Mouse (Mus musculus) macrophage (primary cell): Measurements from ENCODE around the gene Prss50. TPM values are rescaled to one million over a fixed set of nuclear protein-coding genes. Genes with fewer than 3 reads are reported as not detected.

ENCODE experiments used
- H3K27ac ChIP-seq: fragments of 350-480 bp; formaldehyde crosslinking; 2 replicates; pipeline ENCODE4 v1.9.0; 2021
- H3K36me3 ChIP-seq: fragments of 350-480 bp; formaldehyde crosslinking; 2 replicates; pipeline ENCODE4 v1.9.0; 2021; ENCODE audit errors: inconsistent target
- H3K4me3 ChIP-seq: fragments of 350-480 bp; formaldehyde crosslinking; 2 replicates; pipeline ENCODE4 v1.9.0; 2021; ENCODE audit errors: inconsistent target
- H3K79me2 ChIP-seq: fragments of 350-480 bp; formaldehyde crosslinking; 2 replicates; pipeline ENCODE4 v1.9.0; 2021; ENCODE audit errors: inconsistent target
- WGBS: methylation state at CpG from one replicate; pipeline ENCODE4 v1.1.7; 2026; ENCODE audit warnings: inconsistent platforms; ENCODE audit not compliant: missing documents; 5-methylcytosine and 5-hydroxymethylcytosine counted together
- polyA plus RNA-seq: library from polyadenylated mRNA; stranded (reverse); fragments of 250-400 nt; gene quantifications from 3 replicates; pipeline ENCODE4 v1.2.4, GENCODE M21; 2018; ENCODE audit warnings: inconsistent platforms

The Prss50 gene
- polyA plus RNA-seq, 1 experiment from 2014 or later = not detected

DNA sequence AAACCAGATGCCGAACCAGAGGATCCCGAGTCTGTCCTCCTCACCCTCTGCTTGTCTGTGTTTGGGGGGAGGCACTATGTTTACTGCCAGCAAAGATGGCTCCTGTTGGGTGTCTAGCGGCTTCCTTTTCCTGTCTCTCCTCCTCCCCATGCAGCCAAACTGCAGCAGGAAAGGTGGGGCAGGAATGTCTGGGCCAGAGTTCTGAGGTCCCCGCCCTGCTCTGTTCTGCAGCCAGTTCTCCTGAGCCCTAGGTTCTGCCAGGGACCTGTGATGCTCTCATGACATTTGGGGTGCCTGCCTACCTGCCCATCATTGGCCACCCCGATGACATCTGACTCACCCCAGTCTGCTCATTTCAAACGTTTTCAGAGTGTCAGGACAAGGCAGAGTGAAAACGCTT, 24.2 kb downstream of the Prss50 start:
- Histone ChIP-seq H3K27ac (no peak overlapping the region), H3K36me3 (no peaks in the 10 kb centered on the region; the same call in 1 of the 2 replicates), H3K4me3 (no peak overlapping the region), H3K79me2 (no peaks in the 10 kb centered on the region)
- 86% methylated on average over 7 of the region's 7 CpGs for WGBS

DNA sequence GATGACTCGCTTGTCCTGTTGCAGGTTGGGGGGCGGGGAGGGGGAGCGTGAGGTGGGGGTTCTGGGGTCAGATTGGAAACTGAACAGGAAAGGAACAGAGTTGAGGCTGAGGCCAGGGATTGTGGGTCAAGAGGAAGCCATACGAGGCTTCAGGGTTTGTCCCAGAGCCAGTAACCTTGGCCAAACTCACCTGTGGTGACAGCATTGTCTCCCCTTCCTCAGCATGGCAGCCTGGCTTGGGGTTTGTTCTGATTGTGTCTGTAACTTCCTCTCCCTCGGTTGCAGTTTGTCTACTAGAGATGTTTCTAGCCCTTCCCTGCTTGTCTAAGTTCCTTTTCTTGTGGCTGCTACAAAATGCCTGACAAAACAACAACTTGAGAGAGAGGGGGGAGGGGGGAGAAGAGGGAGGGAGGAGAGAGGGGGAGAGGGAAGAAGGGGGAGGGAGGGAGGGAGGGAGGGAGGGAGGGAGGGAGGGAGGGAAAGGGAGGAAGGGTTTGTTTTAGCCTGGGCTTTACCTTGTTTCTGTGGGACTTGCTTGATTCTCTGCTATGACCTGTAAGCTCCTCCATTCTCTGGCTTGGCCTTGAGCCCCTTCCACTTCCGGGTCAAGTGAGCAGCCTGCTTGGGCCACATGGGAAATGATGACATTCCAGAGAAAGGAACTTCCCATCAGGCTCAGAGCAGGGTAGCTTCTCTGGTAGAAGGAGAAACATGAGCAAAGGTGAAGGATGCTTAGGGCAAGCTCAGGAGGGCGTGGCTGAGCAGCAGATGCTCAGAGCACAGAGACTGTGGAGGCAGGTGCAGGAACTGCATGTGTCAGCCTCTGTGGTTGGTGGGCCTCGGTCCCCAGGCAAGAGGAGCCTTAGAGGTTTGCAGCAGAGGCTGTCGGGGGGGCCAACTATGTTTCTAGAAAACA, 29.9 kb downstream of the Prss50 start:
- 42% methylated on average over 6 of the region's 9 CpGs for WGBS
- no peaks in the 10 kb centered on the region for H3K79me2 ChIP-seq
- H3K4me3 ChIP-seq = no peak overlapping the region; the same call in 1 of the 2 replicates
- H3K36me3 ChIP-seq = no peaks in the 10 kb centered on the region; the same call in 1 of the 2 replicates
- peak overlapping the region; percentile 73 for H3K27ac ChIP-seq

DNA sequence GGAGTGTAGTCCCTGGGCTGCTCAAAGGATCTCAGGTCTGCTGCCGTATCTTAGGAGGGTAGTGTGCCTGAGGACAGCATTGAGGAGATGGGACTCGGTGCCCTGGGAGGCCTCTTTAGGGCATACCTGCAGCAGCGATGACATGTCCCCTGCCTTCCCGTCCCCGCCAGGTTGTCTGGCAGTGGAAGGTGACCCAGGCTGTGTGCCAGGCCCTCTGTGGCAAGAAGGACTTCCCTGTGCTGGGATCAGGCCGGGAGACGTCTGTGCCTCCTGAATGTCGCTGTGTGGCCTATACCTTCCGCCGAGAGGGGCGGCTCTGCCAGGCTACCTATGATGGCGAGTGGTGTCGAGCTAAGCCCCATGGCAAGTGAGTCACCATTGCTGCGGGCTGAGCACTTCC, 31.2 kb downstream of the Prss50 start:
- Histone ChIP-seq H3K79me2 (no peaks in the 10 kb centered on the region), H3K4me3 (no peak overlapping the region), H3K36me3 (no peaks in the 10 kb centered on the region; the same call in 1 of the 2 replicates), H3K27ac (no peak overlapping the region)
- WGBS = 96% methylated on average over 14 of the region's 14 CpGs

DNA sequence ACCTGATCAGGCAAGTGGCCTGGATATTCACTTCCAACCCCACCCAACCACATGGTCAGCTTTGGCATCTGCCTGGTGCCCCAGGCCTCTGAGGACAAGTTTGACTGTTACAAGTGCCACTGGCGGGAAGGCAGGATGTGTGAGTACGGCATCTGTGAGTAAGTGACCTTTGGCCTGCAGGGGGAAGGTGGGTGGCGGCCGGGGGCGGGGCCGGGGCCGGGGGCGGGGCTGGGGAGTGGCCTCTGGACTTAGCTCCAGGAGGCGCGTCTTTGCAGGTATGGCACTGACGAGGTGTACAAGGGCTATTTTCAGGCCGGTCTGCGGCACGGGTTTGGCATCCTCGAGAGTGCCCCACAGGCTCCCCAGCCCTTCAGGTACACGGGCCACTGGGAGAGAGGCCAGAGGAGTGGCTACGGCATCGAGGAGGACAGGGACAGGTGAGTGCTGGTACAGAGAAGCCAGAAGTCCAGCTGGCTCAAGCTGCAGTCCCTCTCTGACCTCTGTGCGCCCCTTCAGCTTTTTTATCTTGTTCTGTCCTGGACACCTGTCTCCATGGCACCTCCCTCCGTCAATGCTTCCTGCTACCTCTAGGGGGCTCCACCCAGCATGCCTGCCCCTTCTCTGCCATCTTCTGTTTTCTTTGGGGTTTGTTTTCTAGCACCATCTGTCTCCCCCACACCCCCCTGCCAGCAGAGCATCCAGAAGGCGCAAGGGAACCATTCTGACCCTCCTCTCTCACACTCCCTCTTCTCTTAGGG, 32.4 kb downstream of the Prss50 start:
- Histone ChIP-seq H3K27ac (no peak overlapping the region), H3K79me2 (no peaks in the 10 kb centered on the region), H3K4me3 (no peak overlapping the region), H3K36me3 (peaks cover 4% of the 10 kb centered on the region; the same call in 1 of the 2 replicates)
- WGBS = 94% methylated on average over 13 of the region's 21 CpGs

DNA sequence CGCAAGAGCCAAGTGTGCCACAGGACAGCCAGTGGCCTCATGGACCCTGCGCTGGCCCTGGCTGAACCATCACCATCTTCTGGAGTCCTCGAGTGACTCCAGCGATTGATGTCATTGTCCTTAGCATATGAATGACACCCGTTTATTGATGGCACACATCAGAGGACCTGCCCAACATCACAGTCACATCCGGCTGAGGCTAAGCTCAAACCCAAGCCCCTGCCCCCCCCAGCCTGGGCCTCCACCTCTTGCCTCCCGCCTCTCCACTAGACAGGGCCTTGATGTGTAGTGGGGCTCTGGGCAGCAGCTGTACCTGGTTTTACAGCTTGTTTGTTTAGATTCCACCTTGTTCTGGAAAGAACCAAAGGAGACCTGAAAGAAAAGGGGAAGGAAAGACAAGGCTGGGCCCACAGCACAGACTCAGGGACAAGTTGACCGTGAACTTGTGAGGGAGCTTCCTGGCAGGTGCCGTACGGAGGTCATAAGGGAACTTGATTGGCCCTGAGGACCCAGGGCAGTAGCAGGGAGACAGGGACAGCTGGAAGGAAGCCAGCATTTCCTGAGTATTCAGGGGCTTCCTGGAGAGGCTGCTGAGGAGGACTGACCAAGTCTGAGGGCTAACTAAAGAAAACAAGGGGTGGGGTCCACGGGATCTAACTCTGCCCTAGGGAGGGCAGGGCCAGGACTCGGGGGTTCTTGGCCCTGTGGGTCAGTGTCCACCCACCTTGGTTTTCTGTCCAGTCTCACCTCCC, 33.5 kb downstream of the Prss50 start:
- 57% methylated on average over 12 of the region's 12 CpGs for WGBS
- 0 out of 2 replicates have a peak, but pooled peaks cover 4% of the 10 kb centered on the region for H3K36me3 ChIP-seq
- no peak overlapping the region for H3K4me3 ChIP-seq
- no peak overlapping the region for H3K27ac ChIP-seq
- H3K79me2 ChIP-seq = no peaks in the 10 kb centered on the region

DNA sequence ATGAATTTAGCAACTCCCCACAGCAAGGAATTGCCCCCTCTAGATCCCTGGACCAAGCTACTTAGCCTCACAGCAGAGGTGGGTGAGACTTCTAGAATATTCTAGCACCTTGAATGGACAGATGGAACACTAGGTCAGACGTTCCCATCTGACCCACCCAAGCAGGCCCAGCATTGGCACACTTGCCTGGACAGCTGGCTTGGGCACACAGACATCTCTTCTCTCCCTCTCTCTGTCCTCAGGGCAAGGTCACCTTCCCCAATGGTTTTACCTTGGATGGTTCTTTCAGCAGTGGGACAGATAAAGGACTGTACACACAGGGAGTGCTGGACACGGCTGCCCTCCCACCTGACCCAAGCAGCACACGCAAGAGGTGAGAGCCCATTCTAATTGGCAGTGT, 34.8 kb downstream of the Prss50 start:
- Histone ChIP-seq H3K36me3 (peaks cover 4% of the 10 kb centered on the region; the same call in 1 of the 2 replicates), H3K4me3 (no peak overlapping the region), H3K27ac (no peak overlapping the region), H3K79me2 (no peaks in the 10 kb centered on the region)
- 98% methylated on average over 3 of the region's 3 CpGs for WGBS

DNA sequence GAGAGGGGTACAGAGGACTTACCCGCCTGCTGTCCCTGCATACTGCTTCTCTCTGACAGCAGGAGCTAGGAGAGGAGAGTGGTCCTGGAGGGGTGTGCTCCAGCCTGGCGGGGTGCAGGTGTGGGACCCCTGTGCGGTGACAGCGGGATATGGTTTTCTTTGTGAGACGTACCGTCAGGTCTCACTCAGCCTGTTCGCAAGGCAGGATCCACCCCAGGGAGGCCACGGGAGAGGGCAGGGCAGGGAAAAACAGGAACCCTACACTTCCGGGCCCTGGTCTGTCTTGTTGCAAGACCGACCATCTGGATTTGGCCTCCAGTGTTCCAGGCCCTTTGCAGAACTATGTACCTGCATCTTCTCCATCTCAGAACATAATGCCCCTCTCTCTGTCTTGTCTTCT, 35.7 kb downstream of the Prss50 start:
- Histone ChIP-seq H3K27ac (no peak overlapping the region), H3K36me3 (peaks cover 11% of the 10 kb centered on the region; the same call in 1 of the 2 replicates), H3K4me3 (no peak overlapping the region), H3K79me2 (no peaks in the 10 kb centered on the region)
- 54% methylated on average over 10 of the region's 10 CpGs for WGBS

DNA sequence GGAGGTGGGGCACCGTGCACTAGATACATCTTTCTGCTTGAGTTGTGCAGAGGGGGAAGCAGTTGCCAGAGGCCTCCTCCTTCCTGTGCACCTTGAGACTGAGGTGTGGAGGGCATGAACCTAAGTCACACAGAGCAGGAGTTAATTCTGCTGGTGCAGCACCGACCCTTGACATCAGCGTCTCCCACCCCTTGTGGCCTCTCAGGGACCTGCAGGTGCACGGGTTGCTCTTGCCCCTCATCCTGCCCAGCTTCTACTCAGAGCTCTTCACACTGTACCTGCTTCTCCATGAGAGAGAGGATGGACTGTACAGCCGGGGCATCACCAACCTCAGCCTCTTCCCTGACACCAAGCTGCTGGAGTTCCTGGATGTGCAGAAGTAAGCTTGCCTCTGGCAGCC, 37.7 kb downstream of the Prss50 start:
- 79% methylated on average over 5 of the region's 5 CpGs for WGBS
- no peaks in the 10 kb centered on the region for H3K79me2 ChIP-seq
- H3K36me3 ChIP-seq = peaks cover 13% of the 10 kb centered on the region; the same call in 1 of the 2 replicates
- H3K4me3 ChIP-seq = no peak overlapping the region
- H3K27ac ChIP-seq = no peak overlapping the region

DNA sequence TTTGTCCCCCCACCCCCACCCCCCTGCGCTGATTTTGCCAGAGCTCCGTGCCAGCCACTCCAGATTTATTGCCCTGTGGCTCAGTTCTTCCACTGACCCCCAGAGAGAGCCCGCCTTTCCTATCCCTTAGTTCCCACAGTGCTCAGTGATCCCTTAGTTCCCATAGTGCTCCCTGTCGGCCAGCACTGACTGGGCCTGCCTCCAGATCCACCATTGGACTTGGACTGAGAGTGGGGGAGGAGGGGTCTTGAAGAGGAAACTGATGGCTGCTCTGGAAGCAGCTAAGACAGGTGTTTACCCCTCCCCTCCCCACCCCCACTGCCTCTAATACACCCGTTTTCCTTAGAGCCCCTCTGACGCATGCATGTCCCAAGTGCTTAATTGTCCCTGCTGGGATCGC, 38.2 kb downstream of the Prss50 start:
- WGBS = 80% methylated on average over 7 of the region's 7 CpGs
- Histone ChIP-seq H3K4me3 (no peak overlapping the region), H3K36me3 (peaks cover 13% of the 10 kb centered on the region; the same call in 1 of the 2 replicates), H3K79me2 (no peaks in the 10 kb centered on the region), H3K27ac (no peak overlapping the region)

DNA sequence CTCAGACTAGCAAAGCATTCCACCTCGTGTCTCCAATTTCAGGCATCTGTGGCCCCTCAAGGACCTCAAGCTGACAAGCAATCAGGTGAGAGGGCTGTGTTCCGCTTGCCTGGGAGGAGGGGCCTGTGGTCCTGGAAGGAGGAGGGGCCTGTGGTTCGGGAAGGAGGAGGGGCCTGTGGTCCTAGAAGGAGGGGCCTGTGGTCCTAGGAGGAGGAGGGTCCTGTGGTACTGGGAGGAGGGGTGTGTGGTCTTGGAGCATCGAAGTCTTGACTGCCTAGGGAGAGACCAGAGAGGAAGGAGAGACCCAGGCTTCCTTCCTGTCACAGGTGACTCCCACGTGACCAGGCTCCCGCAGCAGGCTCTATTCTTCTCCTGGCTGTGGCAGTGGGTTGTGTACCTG, 38.8 kb downstream of the Prss50 start:
- H3K36me3 ChIP-seq = peaks cover 13% of the 10 kb centered on the region; the same call in 1 of the 2 replicates
- 8% methylated on average over 6 of the region's 6 CpGs for WGBS
- H3K79me2 ChIP-seq = no peaks in the 10 kb centered on the region
- H3K27ac ChIP-seq = no peak overlapping the region
- H3K4me3 ChIP-seq = no peak overlapping the region

DNA sequence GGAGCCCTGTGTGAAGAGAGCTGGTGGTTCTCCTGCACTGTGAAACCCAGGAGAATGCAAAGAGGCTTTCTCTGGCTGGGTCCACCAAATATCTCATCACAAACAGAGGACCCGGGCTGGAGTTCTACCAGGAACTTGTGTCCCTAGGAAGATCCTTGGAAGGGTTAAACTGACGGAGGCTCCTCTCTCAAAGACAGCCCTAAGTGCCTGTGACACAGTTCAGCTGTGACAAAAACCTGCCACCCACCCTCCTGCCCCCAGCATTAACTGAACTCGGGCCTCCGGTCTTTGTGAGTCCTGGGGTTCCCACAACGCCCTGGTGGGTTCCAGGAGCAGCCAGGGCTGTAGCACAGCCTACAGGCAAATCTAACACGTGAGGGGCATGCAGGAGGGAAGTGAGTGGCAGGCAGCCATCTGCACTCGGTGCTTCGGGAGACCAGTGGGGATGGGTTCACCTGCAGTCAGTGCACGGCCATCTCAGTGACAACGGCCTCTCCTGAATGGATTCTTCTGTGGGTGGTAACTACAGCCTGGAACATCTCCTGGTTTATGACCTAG, 41.8 kb downstream of the Prss50 start:
- peaks cover 9% of the 10 kb centered on the region; the same call in 1 of the 2 replicates for H3K36me3 ChIP-seq
- H3K27ac ChIP-seq = no peak overlapping the region
- 84% methylated on average over 10 of the region's 10 CpGs for WGBS
- H3K4me3 ChIP-seq = no peak overlapping the region
- no peaks in the 10 kb centered on the region for H3K79me2 ChIP-seq

DNA sequence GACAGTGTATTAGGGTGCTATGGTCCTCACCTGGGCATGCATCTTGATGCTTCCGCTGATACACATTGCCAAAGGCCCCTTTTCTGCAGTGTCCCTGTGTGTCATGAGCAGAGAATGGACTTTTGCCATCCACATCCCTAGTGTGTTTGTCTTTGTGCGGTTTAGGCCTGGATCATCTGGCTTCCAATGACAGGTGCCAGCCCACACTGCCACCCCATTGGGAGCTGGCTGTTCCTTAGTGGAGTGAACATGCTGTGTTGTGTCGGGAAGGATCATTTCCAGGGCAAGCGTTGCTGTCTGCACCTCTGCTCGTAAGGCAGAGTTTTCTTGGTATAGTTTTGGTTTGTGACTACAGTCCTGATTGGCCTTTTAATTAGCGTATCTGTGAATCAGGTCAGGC, 43.4 kb downstream of the Prss50 start:
- no peak overlapping the region for H3K27ac ChIP-seq
- no peaks in the 10 kb centered on the region for H3K79me2 ChIP-seq
- no peak overlapping the region for H3K4me3 ChIP-seq
- WGBS = 95% methylated on average over 6 of the region's 6 CpGs
- peaks cover 8% of the 10 kb centered on the region; the same call in 1 of the 2 replicates for H3K36me3 ChIP-seq

DNA sequence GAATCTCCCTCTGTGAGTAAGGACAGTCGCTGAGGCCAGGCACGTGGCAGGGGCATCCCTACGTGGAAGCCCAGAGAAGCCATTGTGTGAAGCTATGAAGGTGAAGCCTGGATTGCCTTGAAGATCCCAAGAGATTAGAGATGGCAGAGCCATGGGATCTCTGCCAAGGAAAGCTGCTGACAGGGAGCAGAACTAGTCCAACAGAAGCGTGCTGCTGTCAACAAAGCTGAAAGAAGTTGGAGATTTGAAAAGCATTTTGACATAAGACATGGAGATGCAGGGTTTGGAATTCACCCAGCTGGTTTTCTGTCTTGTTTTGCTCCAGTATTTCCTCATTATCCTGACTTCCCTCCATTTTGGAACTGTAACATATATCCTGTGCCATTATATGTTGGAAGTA, 44.5 kb downstream of the Prss50 start:
- peaks cover 8% of the 10 kb centered on the region; the same call in 1 of the 2 replicates for H3K36me3 ChIP-seq
- WGBS = 95% methylated on average over 4 of the region's 4 CpGs
- no peaks in the 10 kb centered on the region for H3K79me2 ChIP-seq
- no peak overlapping the region for H3K4me3 ChIP-seq
- no peak overlapping the region for H3K27ac ChIP-seq
